Mouse (Mus musculus) testis, adult 2 months (tissue): ENCODE measurements around the gene 4430402I18Rik.

ENCODE experiments used
- CTCF ChIP-seq: fragments of 200-500 bp; IDR thresholded peaks from 2 replicates; pipeline ENCODE4 v1.5.1; 2012; ENCODE audit warnings: low read depth, mild to moderate bottlenecking, inconsistent platforms, low read length, moderate library complexity; ENCODE audit not compliant: control insufficient read depth, insufficient read depth, insufficient replicate concordance
- POLR2A ChIP-seq: fragments of 200-500 bp; IDR thresholded peaks from 2 replicates; pipeline ENCODE4 v1.6.1; 2012; ENCODE audit warnings: low read depth, mild to moderate bottlenecking, inconsistent platforms, low read length, moderate library complexity; ENCODE audit not compliant: control insufficient read depth

- TF ChIP-seq CTCF (no peak), POLR2A (no peak)
Measured at GRCm38 (mm10) chr19:28865501-28865900, 102.1 kb downstream of the 4430402I18Rik start.
